Mouse (Mus musculus): ENCODE data around the gene Wdr27. TPM values are rescaled to one million over a fixed set of nuclear protein-coding genes. Genes with fewer than 3 reads are reported as not detected.

Wdr27 gene
- 3.1 and 3.4 TPM in 2 replicates for polyA plus RNA-seq (2015; fragmentation: Nextera tagmentation; extraction: Ambion mirVana)

GRCm38 (mm10) chr17:14943009-14943728 lies at the start of gene Wdr27, which contains the start of gene 1600012H06Rik:
Gene Wdr27 (minus strand): TSS chr17:14943158.
Gene 1600012H06Rik (plus strand): TSS chr17:14943184.

GRCm38 (mm10) chr17:14978362-14979038 lies 35.5 kb upstream of the Wdr27 start, which contains the start of the genes 9030025P20Rik and Gm3417:
Gene 9030025P20Rik (plus strand): TSS chr17:14978468.
Gene Gm3417 (minus strand): TSS chr17:14978790.

GRCm38 (mm10) chr17:14960951-14961556 lies 18.1 kb upstream of the Wdr27 start, which contains the start of gene Phf10:
Gene Phf10 (minus strand): TSS chr17:14961273.

Other genes starting within 250 kb of the Wdr27 start
- gene Thbs2, start 248.9 kb downstream of the Wdr27 start, polyA plus RNA-seq (2015; fragmentation: Nextera tagmentation; extraction: Ambion mirVana): 6.6 and 9.0 TPM in 2 replicates
- 14.3 and 15.2 TPM in 2 replicates for gene 1600012H06Rik, start within 50 bp of the Wdr27 start, polyA plus RNA-seq (2015; fragmentation: Nextera tagmentation; extraction: Ambion mirVana)
- 88.7 and 100 TPM in 2 replicates for gene Phf10, start 18.1 kb upstream of the Wdr27 start, polyA plus RNA-seq (2015; fragmentation: Nextera tagmentation; extraction: Ambion mirVana)
- 5.7 and 8.3 TPM in 2 replicates for gene 9030025P20Rik, start 35.3 kb upstream of the Wdr27 start, polyA plus RNA-seq (2015; fragmentation: Nextera tagmentation; extraction: Ambion mirVana)
- 2.5 and 4.3 TPM in 2 replicates for gene Gm3417, start 35.6 kb upstream of the Wdr27 start, polyA plus RNA-seq (2015; fragmentation: Nextera tagmentation; extraction: Ambion mirVana)
- 4.5 and 7.6 TPM in 2 replicates for gene Gm3435, start 67.0 kb upstream of the Wdr27 start, polyA plus RNA-seq (2015; fragmentation: Nextera tagmentation; extraction: Ambion mirVana)
- 46.4 and 50.9 TPM in 2 replicates for gene Ermard, start 98.0 kb upstream of the Wdr27 start, polyA plus RNA-seq (2015; fragmentation: Nextera tagmentation; extraction: Ambion mirVana)
- gene Tcte3, start 98.3 kb upstream of the Wdr27 start, polyA plus RNA-seq (2015; fragmentation: Nextera tagmentation; extraction: Ambion mirVana): 12.9 and 14.5 TPM in 2 replicates
- gene Gm3448, start 98.4 kb upstream of the Wdr27 start, polyA plus RNA-seq (2015; fragmentation: Nextera tagmentation; extraction: Ambion mirVana): 8.1 and 9.6 TPM in 2 replicates